Mouse (Mus musculus) stomach, postnatal 0 days (tissue): ENCODE measurements around the gene Mettl23. TPM values are rescaled to one million over a fixed set of nuclear protein-coding genes. Genes with fewer than 3 reads are reported as not detected.

Source experiments
- ATAC-seq: fragments of 200-750 bp; cut with Nextera tagmentation; 2 replicates; pipeline ENCODE4 v1.8.0; 2017; ENCODE audit not compliant: low FRiP score, low TSS enrichment
- DNase-seq: peaks from one replicate; pipeline ENCODE4 v3.0.0-alpha.2; 2016; ENCODE audit warnings: low spot score
- H3K27ac ChIP-seq: fragments of 300-500 bp; sonication (generic); replicated peaks from 2 replicates; pipeline ENCODE4 v1.5.1; 2014; ENCODE audit warnings: mild to moderate bottlenecking, control low read depth
- H3K27me3 ChIP-seq: fragments of 300-500 bp; sonication (generic); 2 replicates; pipeline ENCODE4 v1.6.1; 2014; ENCODE audit warnings: low read length; ENCODE audit not compliant: control insufficient read depth, insufficient read depth
- H3K36me3 ChIP-seq: fragments of 300-500 bp; sonication (generic); 2 replicates; pipeline ENCODE4 v1.6.1; 2014; ENCODE audit warnings: low read length, mixed read lengths; ENCODE audit not compliant: control insufficient read depth, insufficient read depth
- H3K4me1 ChIP-seq: fragments of 300-500 bp; sonication (generic); replicated peaks from 2 replicates; pipeline ENCODE4 v1.6.1; 2014; ENCODE audit warnings: antibody characterized with exemption; ENCODE audit not compliant: control insufficient read depth, insufficient read depth
- H3K4me2 ChIP-seq: fragments of 300-500 bp; sonication (generic); replicated peaks from 2 replicates; pipeline ENCODE4 v1.6.1; 2014; ENCODE audit warnings: low read depth, mild to moderate bottlenecking, control low read depth, moderate library complexity
- H3K4me3 ChIP-seq: fragments of 300-500 bp; sonication (generic); 2 replicates; pipeline ENCODE4 v1.5.1; 2014; ENCODE audit warnings: low read depth, low read length, control low read depth
- H3K9ac ChIP-seq: fragments of 300-500 bp; sonication (generic); 2 replicates; pipeline ENCODE4 v1.6.1; 2014; ENCODE audit warnings: mild to moderate bottlenecking, low read length, control low read depth, mixed read lengths
- H3K9me3 ChIP-seq: fragments of 300-500 bp; sonication (generic); 2 replicates; pipeline ENCODE4 v1.6.1; 2016; ENCODE audit warnings: low read length; ENCODE audit not compliant: control insufficient read depth
- CTCF ChIP-seq: IDR thresholded peaks from 2 replicates; pipeline ENCODE4 v1.5.1; 2016; ENCODE audit warnings: antibody characterized with exemption, low read depth, mild to moderate bottlenecking, moderate library complexity
- EP300 ChIP-seq: optimal IDR thresholded peaks from 2 replicates; pipeline ENCODE3; 2016; ENCODE audit warnings: antibody characterized with exemption
- WGBS: fragments of 180-500 bp; shearing (Covaris S2); extraction: QIAGEN DNeasy Blood & Tissue Kit; methylation state at CpG from one replicate; pipeline ENCODE4 v1.1.7; 2014; 5-methylcytosine and 5-hydroxymethylcytosine counted together
- polyA plus RNA-seq: library from polyadenylated mRNA; unstranded; fragments of >200 nt; fragmentation: Nextera tagmentation; extraction: Ambion mirVana; gene quantifications from 2 replicates; pipeline ENCODE4 v1.2.1, GENCODE M21; 2015

The Mettl23 gene
- polyA plus RNA-seq, 1 experiment from 2014 or later, result 40.6 TPM

DNA sequence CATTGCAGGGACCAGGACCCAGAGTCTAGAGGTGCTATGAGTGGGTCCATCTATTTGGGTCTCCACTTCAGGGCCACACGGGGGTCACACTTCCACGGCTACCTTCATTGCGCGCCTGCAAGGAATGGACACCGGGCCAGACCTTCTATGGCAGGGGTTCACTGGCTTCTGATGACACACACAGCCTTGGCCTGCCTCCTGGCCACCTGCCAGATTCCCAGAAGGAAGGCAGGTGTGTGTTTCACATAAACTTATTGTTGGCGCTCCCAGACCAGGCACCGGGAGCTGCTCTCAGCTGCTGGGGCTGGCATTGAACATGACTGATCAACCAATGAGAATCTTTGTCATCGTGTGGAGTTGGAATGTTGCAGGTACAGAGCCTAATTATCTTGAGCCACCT is 35.4 kb downstream of the Mettl23 start:
- Histone ChIP-seq H3K9ac (no peak overlapping the region), H3K27ac (no peak overlapping the region), H3K9me3 (no peaks in the 10 kb centered on the region), H3K4me3 (no peak overlapping the region), H3K4me2 (no peak overlapping the region), H3K27me3 (no peaks in the 10 kb centered on the region), H3K36me3 (no peaks in the 10 kb centered on the region; the same call in none of the 2 replicates), H3K4me1 (no peaks in the 10 kb centered on the region)
- ATAC-seq, result 0 out of 2 replicates have a peak, but pooled peaks have one; percentile 45
- 77% methylated on average over 8 of the region's 8 CpGs for WGBS
- DNase-seq, result peak; percentile 53
- no peak for TF ChIP-seq CTCF
- TF ChIP-seq EP300, result no peak

DNA sequence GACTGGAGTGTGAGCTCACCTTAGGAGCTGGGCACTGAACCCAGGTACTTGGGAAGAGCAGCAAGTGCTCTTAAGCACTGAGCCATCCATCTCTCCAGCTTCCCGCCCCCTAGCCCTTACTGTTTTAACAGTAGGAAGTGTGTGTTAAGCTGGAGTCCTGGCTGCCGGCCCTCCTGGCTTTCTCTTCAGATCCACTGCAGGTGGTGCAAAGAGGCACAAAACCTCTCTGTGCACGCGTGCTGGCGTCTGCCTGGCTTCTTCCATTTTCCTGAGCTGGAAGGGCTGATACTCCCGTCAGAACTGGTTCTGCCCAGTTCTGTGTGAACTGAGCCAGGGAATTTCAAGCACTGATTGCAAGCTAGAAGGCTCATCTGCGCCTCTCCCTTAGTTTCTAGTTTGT is 37.8 kb downstream of the Mettl23 start:
- Histone ChIP-seq H3K36me3 (no peaks in the 10 kb centered on the region), H3K9me3 (no peaks in the 10 kb centered on the region), H3K4me3 (no peak overlapping the region), H3K4me1 (0 out of 2 replicates have a peak, but pooled peaks cover 2% of the 10 kb centered on the region), H3K27ac (no peak overlapping the region), H3K9ac (no peak overlapping the region), H3K27me3 (no peaks in the 10 kb centered on the region), H3K4me2 (no peak overlapping the region)
- DNase-seq (no peak), ATAC-seq (no peak)
- TF ChIP-seq EP300 (no peak), CTCF (no peak)
- WGBS, result 51% methylated on average over 7 of the region's 7 CpGs

DNA sequence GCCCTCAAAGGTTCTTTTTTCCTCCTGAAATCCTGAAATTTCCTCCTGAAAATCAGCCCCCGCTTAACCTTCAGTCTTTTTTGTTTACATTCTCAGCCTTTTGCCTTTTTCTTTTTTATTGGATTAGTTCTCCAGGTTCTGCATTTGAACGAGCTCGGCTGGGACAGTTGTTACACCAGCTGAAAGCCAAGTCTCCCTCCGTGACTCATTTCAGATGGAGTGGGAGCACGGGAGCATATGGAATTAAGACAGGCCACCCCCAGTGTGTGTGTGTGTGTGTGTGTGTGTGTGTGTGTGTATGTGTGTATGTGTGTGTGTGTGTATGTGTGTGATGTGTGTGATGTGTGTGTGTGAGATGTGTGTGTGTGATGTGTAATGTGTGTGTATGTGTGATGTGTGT is 38.4 kb downstream of the Mettl23 start:
- 31% methylated on average over 5 of the region's 5 CpGs for WGBS

DNA sequence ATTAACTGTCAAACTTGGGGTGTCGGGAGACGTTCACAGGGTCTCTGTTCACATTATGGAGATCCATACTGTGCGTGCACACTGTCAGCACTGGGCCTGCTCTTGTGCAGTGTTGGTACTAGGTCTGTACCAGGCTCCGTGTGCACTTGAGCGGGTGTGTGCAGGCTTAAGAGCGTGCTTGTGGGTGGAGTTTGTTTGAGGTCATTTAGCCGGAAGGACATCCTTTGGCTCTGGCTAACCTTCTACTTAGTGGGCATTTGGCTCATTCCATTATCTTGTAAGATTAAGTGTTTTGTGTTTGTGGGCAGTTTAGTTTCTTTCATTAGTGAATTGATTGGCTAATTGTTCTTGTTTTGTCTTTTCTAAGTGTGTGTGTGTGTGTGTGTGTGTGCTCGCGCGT is 39.4 kb downstream of the Mettl23 start:
- H3K27me3 ChIP-seq, result no peaks in the 10 kb centered on the region
- 71% methylated on average over 10 of the region's 10 CpGs for WGBS

More for the DNA sequence above, 38.4 kb downstream of the Mettl23 start:
- DNase-seq (no peak), ATAC-seq (no peak)
- Histone ChIP-seq H3K4me2 (no peak overlapping the region), H3K4me1 (0 out of 2 replicates have a peak, but pooled peaks cover 2% of the 10 kb centered on the region), H3K36me3 (no peaks in the 10 kb centered on the region), H3K9ac (no peak overlapping the region), H3K4me3 (no peak overlapping the region), H3K27ac (no peak overlapping the region), H3K27me3 (no peaks in the 10 kb centered on the region), H3K9me3 (no peaks in the 10 kb centered on the region)
- no peak for TF ChIP-seq CTCF
- TF ChIP-seq EP300, result no peak

DNA sequence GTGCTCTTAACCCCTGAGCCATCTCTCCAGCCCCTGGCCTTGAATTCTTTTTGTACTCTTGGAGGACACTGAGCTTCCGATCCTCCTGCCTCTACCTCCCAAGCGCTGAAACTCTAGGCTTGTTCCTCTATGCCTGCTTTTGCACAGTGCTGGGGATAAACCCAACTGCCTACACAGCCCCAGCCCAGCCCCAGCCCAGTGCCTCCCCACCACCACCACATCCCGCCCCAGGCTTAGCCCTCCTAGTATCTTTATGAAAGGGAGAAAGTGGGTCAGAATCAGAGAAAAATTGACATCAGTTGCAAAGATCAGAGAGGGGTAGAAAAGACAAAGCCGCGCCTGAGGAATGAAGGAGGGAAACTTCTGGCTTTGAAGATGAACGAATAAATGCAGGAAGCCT is 41.0 kb downstream of the Mettl23 start:
- Histone ChIP-seq H3K27ac (no peak overlapping the region), H3K27me3 (no peaks in the 10 kb centered on the region), H3K4me2 (no peak overlapping the region), H3K9me3 (no peaks in the 10 kb centered on the region), H3K9ac (no peak overlapping the region), H3K36me3 (no peaks in the 10 kb centered on the region), H3K4me3 (no peak overlapping the region), H3K4me1 (0 out of 2 replicates have a peak, but pooled peaks cover 2% of the 10 kb centered on the region)
- no peak for TF ChIP-seq CTCF
- no peak for TF ChIP-seq EP300
- DNase-seq, result no peak
- ATAC-seq, result no peak
- WGBS, result 82% methylated on average over 6 of the region's 6 CpGs

More for the DNA sequence above, 39.4 kb downstream of the Mettl23 start:
- Histone ChIP-seq H3K4me1 (0 out of 2 replicates have a peak, but pooled peaks cover 2% of the 10 kb centered on the region), H3K9ac (no peak overlapping the region), H3K27ac (no peak overlapping the region), H3K4me2 (no peak overlapping the region), H3K4me3 (no peak overlapping the region), H3K9me3 (no peaks in the 10 kb centered on the region), H3K36me3 (no peaks in the 10 kb centered on the region)
- no peak for TF ChIP-seq CTCF
- TF ChIP-seq EP300, result no peak
- ATAC-seq (peak; percentile 33; the same call in 1 of the 2 replicates), DNase-seq (no peak)

DNA sequence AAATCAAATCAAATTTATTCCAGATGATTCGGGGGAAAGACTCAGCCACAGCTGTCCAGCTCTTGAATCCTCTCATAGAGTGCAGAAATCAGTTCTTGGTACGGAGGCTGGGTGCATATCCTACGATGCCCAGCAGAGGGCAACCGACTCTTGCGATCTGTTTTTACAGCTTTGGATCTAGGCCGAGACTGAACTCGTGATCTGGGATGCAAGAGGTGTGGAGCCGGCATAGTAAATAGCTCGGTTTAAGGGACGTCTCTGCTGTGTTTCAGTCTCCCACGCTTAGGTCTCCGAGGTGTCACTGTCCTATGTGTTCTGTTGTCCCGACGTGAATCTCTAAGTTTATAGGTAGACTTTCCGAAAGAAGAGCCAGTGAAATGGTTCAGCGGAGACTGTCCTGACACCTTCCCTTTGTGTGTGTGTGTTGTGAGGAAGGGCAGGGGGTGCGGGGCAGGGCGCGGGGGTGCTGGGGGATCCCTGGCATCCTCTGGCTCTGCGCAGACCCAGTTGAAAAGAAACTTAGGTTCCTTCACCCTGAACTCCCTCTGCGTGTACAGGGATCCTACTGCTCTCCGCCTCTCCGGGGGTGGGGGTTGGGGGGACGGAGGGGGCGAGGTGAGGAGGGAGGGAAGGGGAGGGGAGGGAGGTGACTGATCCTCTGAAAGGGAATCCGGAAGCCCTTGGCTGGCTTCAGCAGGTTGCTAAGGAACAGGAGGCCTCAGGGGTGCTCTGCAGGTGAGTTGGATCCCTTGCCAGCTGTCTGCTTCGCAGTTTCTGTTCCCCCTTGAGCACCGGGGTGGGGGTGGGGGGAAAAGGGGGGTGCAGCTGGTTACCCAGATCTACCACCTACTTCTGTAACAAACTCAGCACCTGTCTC is 42.4 kb downstream of the Mettl23 start:
- ATAC-seq, result peak; percentile 39
- Histone ChIP-seq H3K4me2 (peak overlapping the region; percentile 53), H3K9me3 (no peaks in the 10 kb centered on the region), H3K4me3 (peak overlapping the region; percentile 21; the same call in 1 of the 2 replicates), H3K27ac (no peak overlapping the region), H3K4me1 (0 out of 2 replicates have a peak, but pooled peaks cover 2% of the 10 kb centered on the region), H3K27me3 (no peaks in the 10 kb centered on the region), H3K36me3 (no peaks in the 10 kb centered on the region), H3K9ac (no peak overlapping the region; the same call in 1 of the 2 replicates)
- WGBS, result 2% methylated on average over 27 of the region's 28 CpGs
- TF ChIP-seq EP300 (no peak), CTCF (peak; percentile 97)
- peak; percentile 85 for DNase-seq
